Mouse (Mus musculus): ENCODE results near the gene Rnd2. TPM values are rescaled to one million over a fixed set of nuclear protein-coding genes. Genes with fewer than 3 reads are reported as not detected.
"Not testable (repeated sequence)": the region's sequence is repeated elsewhere in the genome, so short reads cannot be mapped to it uniquely, and the experiment has no call there.

The Rnd2 gene
- polyA plus RNA-seq, 1 experiment from 2014 or later, result 7.0 TPM

DNA sequence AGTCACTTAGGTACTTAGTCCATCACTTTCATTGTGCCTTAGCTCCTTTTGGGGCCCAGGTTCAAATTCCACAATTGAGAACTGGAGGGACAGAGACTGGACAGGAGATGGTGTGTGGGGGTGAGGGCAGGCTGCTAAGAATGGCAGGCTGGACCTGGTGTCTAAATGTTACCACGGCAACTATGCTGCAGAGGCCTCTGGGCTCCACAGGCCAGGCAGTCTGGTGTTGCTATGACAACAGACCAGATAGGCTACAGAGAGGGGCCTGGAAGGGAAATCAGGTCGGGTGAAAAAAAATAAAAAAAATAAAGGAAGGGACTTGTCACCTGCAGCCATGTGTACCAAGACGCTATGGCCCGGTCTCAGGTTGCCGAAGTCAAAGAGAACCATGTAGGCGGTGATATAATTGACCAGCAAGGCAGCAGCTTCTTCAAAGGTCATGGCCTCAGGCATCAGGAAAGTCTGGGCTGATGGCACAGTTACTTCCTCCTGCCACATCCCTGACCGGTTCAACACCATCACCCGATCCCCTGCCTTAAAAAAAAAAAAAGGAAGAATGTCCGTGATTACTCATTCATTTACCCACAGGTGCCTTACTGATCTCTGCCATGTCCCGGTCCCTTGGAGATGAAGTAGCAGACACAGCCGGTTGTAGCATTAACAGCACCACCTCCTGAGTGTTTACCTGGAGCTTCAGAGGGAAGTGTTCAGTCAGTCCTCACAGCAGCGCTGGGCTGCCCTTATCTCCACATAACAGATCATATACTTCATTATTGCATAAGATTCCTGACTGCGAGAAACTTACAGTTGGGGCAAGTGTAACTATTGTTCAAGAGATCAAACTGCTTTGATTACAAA is 2.0 kb upstream of the Rnd2 start:
- no peaks in the 10 kb centered on the region for H3K9me3 ChIP-seq (ENCODE audit: control insufficient read depth, low read length)
- H3K9ac ChIP-seq (ENCODE audit: low read depth, low read length), result no peak overlapping the region
- H3K36me3 ChIP-seq (ENCODE audit: control insufficient read depth, insufficient read depth, low read length), result peaks cover 19% of the 10 kb centered on the region; the same call in 1 of the 2 replicates
- WGBS, result 25% methylated on average over 13 of the region's 13 CpGs
- H3K4me2 ChIP-seq (replicated peaks; ENCODE audit: low read depth, low read length), result no peak overlapping the region
- H3K27ac ChIP-seq (ENCODE audit: low read depth, low read length), result no peak overlapping the region
- no peaks in the 10 kb centered on the region for H3K27me3 ChIP-seq (ENCODE audit: control insufficient read depth, insufficient read depth, low read length)
- H3K4me3 ChIP-seq (ENCODE audit: low read length), result no peak overlapping the region
- ATAC-seq (ENCODE audit: low FRiP score, low TSS enrichment), result no peak
- H3K4me1 ChIP-seq (ENCODE audit: control insufficient read depth, insufficient read depth, low read length), result peaks cover 38% of the 10 kb centered on the region

- 2% methylated on average over 51 of the region's 51 CpGs for WGBS
Measured at GRCm38 (mm10) chr11:101465101-101465868, 486 bp downstream of the Rnd2 start.

GRCm38 (mm10) chr11:101465869-101466551 is 1.2 kb downstream of the Rnd2 start, which contains the start of gene Vat1:
TSS of gene Vat1 (minus strand) at chr11:101466230.
- WGBS, result 1% methylated on average over 60 of the region's 60 CpGs
- H3K27ac ChIP-seq (ENCODE audit: low read depth, low read length), result peak within 1 kb of the TSS; percentile 79
- peak within 1 kb of the TSS; percentile 81 for H3K9ac ChIP-seq (ENCODE audit: low read depth, low read length)
- no peaks in the 10 kb centered on the region for H3K9me3 ChIP-seq (ENCODE audit: control insufficient read depth, low read length)
- H3K4me2 ChIP-seq (replicated peaks; ENCODE audit: low read depth, low read length), result peak within 1 kb of the TSS; percentile 99
- peaks cover 35% of the 10 kb centered on the region for H3K4me1 ChIP-seq (ENCODE audit: control insufficient read depth, insufficient read depth, low read length)
- H3K27me3 ChIP-seq (ENCODE audit: control insufficient read depth, insufficient read depth, low read length), result no peaks in the 10 kb centered on the region
- peak; percentile 47; the same call in 1 of the 2 replicates for ATAC-seq (ENCODE audit: low FRiP score, low TSS enrichment)
- H3K4me3 ChIP-seq (ENCODE audit: low read length), result peak within 1 kb of the TSS; percentile 80
- peaks cover 9% of the 10 kb centered on the region; the same call in 1 of the 2 replicates for H3K36me3 ChIP-seq (ENCODE audit: control insufficient read depth, insufficient read depth, low read length)

More at GRCm38 (mm10) chr11:101465101-101465868, 486 bp downstream of the Rnd2 start:
- peak; percentile 36 for ATAC-seq (ENCODE audit: low FRiP score, low TSS enrichment)
- H3K36me3 ChIP-seq (ENCODE audit: control insufficient read depth, insufficient read depth, low read length), result peaks cover 9% of the 10 kb centered on the region; the same call in 1 of the 2 replicates
- peak overlapping the region; percentile 99 for H3K4me2 ChIP-seq (replicated peaks; ENCODE audit: low read depth, low read length)
- H3K9ac ChIP-seq (ENCODE audit: low read depth, low read length), result peak overlapping the region; percentile 81
- peak overlapping the region; percentile 79 for H3K27ac ChIP-seq (ENCODE audit: low read depth, low read length)
- H3K9me3 ChIP-seq (ENCODE audit: control insufficient read depth, low read length), result no peaks in the 10 kb centered on the region
- H3K4me3 ChIP-seq (ENCODE audit: low read length), result peak overlapping the region; percentile 80
- H3K27me3 ChIP-seq (ENCODE audit: control insufficient read depth, insufficient read depth, low read length), result no peaks in the 10 kb centered on the region
- peaks cover 36% of the 10 kb centered on the region for H3K4me1 ChIP-seq (ENCODE audit: control insufficient read depth, insufficient read depth, low read length)

DNA sequence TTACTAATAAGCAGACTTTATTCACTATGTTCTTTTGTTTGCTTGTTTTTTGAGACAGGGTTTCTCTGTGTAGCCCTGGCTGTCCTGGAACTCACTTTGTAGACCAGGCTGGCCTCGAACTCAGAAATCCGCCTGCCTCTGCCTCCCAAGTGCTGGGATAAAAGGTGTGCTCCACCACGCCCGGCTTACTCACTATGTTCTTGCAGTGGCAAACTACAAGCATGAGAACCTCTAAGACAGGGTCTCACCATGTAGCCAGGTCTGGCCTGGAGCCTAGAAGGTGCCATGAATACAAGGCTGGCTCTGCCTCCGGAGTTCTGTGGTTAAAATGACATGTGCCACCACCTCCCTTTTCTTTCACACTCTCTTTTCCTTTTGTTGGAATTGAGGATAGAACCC is 1.8 kb downstream of the Rnd2 start:
- 58% methylated on average over 5 of the region's 5 CpGs for WGBS
- ATAC-seq (ENCODE audit: low FRiP score, low TSS enrichment); H3K36me3 ChIP-seq (ENCODE audit: control insufficient read depth, insufficient read depth, low read length); H3K27ac ChIP-seq (ENCODE audit: low read depth, low read length); H3K9me3 ChIP-seq (ENCODE audit: control insufficient read depth, low read length); H3K27me3 ChIP-seq (ENCODE audit: control insufficient read depth, insufficient read depth, low read length): not testable (repeated sequence)
- Histone ChIP-seq H3K4me3 (ENCODE audit: low read length) (peak overlapping the region; percentile 80), H3K9ac (ENCODE audit: low read depth, low read length) (peak overlapping the region; percentile 81; the same call in 1 of the 2 replicates), H3K4me2 (replicated peaks; ENCODE audit: low read depth, low read length) (peak overlapping the region; percentile 99), H3K4me1 (ENCODE audit: control insufficient read depth, insufficient read depth, low read length) (peaks cover 35% of the 10 kb centered on the region)

DNA sequence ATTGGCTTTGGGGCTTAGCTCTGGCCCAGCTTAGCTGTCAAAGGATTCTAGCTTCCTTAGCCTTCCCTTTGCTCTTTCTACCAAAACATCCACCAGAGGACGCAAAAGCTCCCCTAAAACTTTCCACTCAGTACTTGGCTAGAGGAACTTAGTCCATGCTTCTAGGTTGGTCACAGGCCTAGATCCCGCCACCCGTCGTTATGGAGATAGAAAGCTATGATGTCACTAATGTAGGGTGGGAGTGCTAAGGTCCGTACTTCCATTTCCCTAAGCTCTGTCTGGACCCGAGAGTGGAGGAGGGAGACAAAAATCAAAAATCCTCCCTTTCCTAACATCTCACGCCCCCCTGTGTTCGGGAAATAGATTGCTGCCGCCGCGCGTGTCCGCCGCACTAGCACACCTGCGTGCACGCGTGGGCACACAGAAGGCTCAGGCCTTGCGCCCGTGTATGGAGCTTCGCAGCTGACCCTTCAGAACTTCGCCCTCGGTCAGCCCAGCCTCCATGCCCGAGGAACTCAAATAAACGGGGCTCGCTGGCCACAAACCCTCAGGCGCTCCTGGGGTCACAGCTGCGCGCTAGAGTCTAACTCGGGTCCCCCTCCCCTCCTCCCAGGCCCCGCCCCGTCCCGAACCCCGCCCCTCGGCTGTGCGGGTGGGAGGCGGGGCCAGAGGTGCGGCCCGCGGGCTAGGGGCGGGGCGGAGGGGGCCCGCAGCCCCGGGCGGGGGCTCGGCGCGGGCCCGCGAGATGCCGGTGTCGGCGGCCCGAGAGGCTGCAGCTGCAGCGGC is 2.9 kb downstream of the Rnd2 start:
- ATAC-seq (ENCODE audit: low FRiP score, low TSS enrichment), result peak; percentile 75
- Histone ChIP-seq H3K4me3 (ENCODE audit: low read length) (peak overlapping the region; percentile 74), H3K27ac (ENCODE audit: low read depth, low read length) (no peak overlapping the region), H3K36me3 (ENCODE audit: control insufficient read depth, insufficient read depth, low read length) (no peaks in the 10 kb centered on the region; the same call in 1 of the 2 replicates), H3K4me2 (replicated peaks; ENCODE audit: low read depth, low read length) (peak overlapping the region; percentile 90), H3K9ac (ENCODE audit: low read depth, low read length) (peak overlapping the region; percentile 72), H3K9me3 (ENCODE audit: control insufficient read depth, low read length) (no peaks in the 10 kb centered on the region), H3K4me1 (ENCODE audit: control insufficient read depth, insufficient read depth, low read length) (peaks cover 28% of the 10 kb centered on the region), H3K27me3 (ENCODE audit: control insufficient read depth, insufficient read depth, low read length) (no peaks in the 10 kb centered on the region)
- WGBS, result 1% methylated on average over 38 of the region's 54 CpGs

DNA sequence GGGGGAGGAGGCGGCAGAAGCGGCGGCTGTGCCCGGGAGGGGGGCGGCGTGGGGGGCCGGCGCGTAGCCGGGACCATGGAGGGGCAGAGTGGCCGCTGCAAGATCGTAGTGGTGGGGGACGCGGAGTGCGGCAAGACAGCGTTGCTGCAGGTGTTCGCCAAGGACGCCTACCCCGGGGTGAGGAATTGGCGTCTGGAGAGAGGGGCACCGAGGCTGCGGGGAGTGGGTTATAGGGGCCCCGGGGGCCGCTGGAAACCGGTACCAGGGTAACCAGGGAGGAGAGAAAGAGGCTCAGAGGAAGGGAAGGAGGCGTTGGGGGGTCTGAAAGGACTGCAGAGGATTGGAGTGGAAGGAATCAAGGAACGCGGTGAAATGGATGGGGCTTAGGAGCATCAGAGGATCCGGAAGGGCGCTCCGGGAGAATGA is 3.5 kb downstream of the Rnd2 start:
- ATAC-seq (ENCODE audit: low FRiP score, low TSS enrichment), result peak; percentile 6; the same call in 1 of the 2 replicates
- H3K4me3 ChIP-seq (ENCODE audit: low read length), result peak overlapping the region; percentile 74
- peak overlapping the region; percentile 90 for H3K4me2 ChIP-seq (replicated peaks; ENCODE audit: low read depth, low read length)
- peak overlapping the region; percentile 72 for H3K9ac ChIP-seq (ENCODE audit: low read depth, low read length)
- H3K27me3 ChIP-seq (ENCODE audit: control insufficient read depth, insufficient read depth, low read length), result no peaks in the 10 kb centered on the region
- no peaks in the 10 kb centered on the region for H3K9me3 ChIP-seq (ENCODE audit: control insufficient read depth, low read length)
- no peaks in the 10 kb centered on the region for H3K36me3 ChIP-seq (ENCODE audit: control insufficient read depth, insufficient read depth, low read length)
- H3K4me1 ChIP-seq (ENCODE audit: control insufficient read depth, insufficient read depth, low read length), result peaks cover 22% of the 10 kb centered on the region
- 1% methylated on average over 31 of the region's 31 CpGs for WGBS
- no peak overlapping the region for H3K27ac ChIP-seq (ENCODE audit: low read depth, low read length)

GRCm38 (mm10) chr11:101468731-101469130 is 3.9 kb downstream of the Rnd2 start:
- Histone ChIP-seq H3K9ac (ENCODE audit: low read depth, low read length) (peak overlapping the region; percentile 72), H3K27me3 (ENCODE audit: control insufficient read depth, insufficient read depth, low read length) (no peaks in the 10 kb centered on the region), H3K4me1 (ENCODE audit: control insufficient read depth, insufficient read depth, low read length) (peaks cover 18% of the 10 kb centered on the region), H3K4me2 (replicated peaks; ENCODE audit: low read depth, low read length) (peak overlapping the region; percentile 90), H3K27ac (ENCODE audit: low read depth, low read length) (no peak overlapping the region), H3K36me3 (ENCODE audit: control insufficient read depth, insufficient read depth, low read length) (no peaks in the 10 kb centered on the region), H3K9me3 (ENCODE audit: control insufficient read depth, low read length) (no peaks in the 10 kb centered on the region), H3K4me3 (ENCODE audit: low read length) (peak overlapping the region; percentile 74)
- WGBS, result 3% methylated on average over 13 of the region's 13 CpGs
- ATAC-seq (ENCODE audit: low FRiP score, low TSS enrichment), result no peak

GRCm38 (mm10) chr11:101469155-101469554 is 4.4 kb downstream of the Rnd2 start:
- H3K27ac ChIP-seq (ENCODE audit: low read depth, low read length), result no peak overlapping the region
- H3K27me3 ChIP-seq (ENCODE audit: control insufficient read depth, insufficient read depth, low read length), result no peaks in the 10 kb centered on the region
- no peak overlapping the region for H3K9ac ChIP-seq (ENCODE audit: low read depth, low read length)
- 62% methylated on average over 4 of the region's 4 CpGs for WGBS
- no peaks in the 10 kb centered on the region for H3K9me3 ChIP-seq (ENCODE audit: control insufficient read depth, low read length)
- H3K4me3 ChIP-seq (ENCODE audit: low read length), result peak overlapping the region; percentile 74; the same call in 1 of the 2 replicates
- H3K36me3 ChIP-seq (ENCODE audit: control insufficient read depth, insufficient read depth, low read length), result no peaks in the 10 kb centered on the region
- H3K4me1 ChIP-seq (ENCODE audit: control insufficient read depth, insufficient read depth, low read length), result peaks cover 14% of the 10 kb centered on the region; the same call in 1 of the 2 replicates
- ATAC-seq (ENCODE audit: low FRiP score, low TSS enrichment), result no peak
- H3K4me2 ChIP-seq (replicated peaks; ENCODE audit: low read depth, low read length), result peak overlapping the region; percentile 90
